Mouse (Mus musculus): ENCODE measurements around the gene Olfr486. TPM values are rescaled to one million over a fixed set of nuclear protein-coding genes. Genes with fewer than 3 reads are reported as not detected.
"Not testable (repeated sequence)": the region's sequence is repeated elsewhere in the genome, so short reads cannot be mapped to it uniquely, and the experiment has no call there.

The Olfr486 gene
- polyA plus RNA-seq (2017; shearing (Covaris generic)): not detected

DNA sequence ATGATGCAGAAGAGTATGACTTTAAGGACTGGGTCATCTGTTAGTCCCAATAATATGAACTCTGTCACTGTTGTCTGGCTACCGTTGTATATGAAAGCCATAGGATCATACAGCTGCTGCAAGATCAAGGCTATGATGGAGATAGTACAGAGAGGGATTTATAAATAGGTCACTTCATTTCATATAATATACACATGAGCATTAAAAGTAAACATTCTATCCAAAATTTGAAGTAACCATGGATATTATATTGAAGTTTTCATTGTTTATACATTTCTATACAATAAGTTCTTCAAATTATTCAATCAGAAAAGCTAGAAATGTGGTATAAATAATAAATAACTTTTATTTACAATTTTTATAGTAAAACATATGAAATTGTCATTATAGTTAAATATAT lies at the start of gene Olfr486:
Olfr486 (minus strand) TSS at position 101 of the 400 bp plus-strand sequence.
- not testable (repeated sequence) for ATAC-seq

DNA sequence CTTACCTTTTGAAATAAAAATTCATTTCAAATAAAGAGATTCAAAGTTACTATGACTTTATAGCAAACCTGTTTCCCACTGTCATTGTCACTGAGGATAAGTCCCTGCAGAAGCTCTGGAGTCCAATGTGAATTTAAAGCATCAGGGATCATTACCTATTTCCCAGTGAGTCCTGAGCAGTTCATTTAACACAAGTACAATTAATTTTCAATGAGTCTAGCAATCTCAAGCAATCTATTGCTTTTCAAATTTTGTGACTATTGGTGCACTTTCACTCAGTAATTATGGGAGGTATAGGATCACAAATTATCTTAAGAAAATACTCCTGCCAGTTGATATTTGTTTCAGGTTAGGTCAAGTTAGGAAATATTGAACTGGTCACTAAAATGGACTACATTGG lies 42.0 kb upstream of the Olfr486 start, which contains the start of gene Olfr487:
Olfr487 (minus strand) TSS at position 101 of the 400 bp plus-strand sequence.
- not testable (repeated sequence) for ATAC-seq

DNA sequence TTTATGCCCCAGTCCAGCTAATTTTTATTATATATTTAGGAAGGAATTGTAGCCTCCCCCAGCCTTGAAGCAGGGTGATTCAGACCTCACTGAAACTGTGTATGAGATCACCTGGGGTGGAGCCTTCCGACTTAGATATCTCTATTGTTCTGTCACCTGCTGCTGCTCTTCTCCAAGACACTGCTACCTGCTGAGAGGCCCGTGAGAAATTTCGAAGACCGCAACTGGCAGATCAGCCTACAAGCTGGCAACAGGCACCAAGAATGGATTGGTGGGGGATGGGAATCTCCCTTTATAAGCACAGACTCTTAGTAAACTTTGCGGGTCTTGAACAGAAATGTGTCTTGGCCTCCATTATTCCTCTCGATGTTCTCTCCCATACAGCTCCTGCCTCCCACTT lies 24.4 kb upstream of the Olfr486 start:
- no peak for ATAC-seq

DNA sequence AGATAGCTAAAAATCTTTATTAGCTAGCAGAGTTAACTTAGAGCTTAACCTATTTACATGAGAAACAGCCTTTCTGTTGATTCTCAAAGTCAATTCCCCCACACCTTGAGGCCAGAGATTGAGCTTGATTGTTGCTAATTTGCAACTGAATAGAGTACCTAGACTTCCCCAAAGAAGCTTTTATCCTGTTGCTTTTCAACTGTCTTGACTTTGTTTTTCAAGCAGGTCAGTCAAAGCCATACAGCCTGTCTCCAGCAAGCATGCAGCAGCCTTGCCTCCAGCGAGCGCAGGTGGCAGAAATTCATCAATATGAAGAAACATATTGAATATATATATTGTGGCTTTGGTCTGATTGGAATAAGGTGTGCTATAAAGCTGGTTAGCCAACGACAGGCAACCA lies 23.8 kb upstream of the Olfr486 start:
- ATAC-seq: not testable (repeated sequence)

DNA sequence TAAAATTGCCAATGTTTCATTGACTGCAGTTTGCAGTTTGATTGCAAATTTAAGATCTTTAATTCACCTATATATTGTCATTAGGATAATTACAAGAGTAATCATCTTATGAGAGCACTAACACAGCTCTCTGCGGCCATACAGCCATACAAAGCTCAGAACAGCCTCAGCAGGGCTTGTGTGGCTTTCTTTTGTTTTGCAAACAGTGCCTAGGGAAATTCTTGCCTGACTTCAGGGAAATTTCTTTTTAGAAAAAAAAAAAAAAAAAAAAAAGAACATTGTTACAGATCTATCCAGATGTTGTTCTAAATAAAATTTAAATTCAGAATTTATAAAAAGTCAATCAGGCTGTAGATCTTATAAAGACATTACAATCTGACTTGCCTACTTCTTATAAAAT lies 20.2 kb upstream of the Olfr486 start:
- not testable (repeated sequence) for ATAC-seq

GRCm38 (mm10) chr7:108191196-108191595 lies 18.7 kb upstream of the Olfr486 start:
- ATAC-seq: not testable (repeated sequence)

DNA sequence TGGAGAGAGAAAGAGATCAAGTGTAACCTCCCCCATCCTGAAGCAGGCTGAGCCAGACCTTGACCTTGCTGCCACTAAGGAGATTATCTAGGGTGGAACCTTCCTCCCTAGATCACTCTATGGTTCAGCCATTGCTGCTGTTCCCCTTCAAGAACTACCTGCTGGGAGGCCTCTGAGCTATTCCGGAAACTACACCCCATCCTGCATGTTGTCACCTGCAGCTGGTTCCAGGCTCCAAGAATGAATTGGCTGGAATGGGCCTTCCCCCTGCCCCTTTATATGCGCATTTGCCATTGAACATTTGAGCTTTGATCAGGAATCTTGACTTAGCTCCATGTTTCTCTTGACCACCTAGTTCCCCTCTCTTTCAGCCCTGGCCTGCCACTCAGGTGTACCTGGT lies 12.7 kb upstream of the Olfr486 start:
- not testable (repeated sequence) for ATAC-seq

DNA sequence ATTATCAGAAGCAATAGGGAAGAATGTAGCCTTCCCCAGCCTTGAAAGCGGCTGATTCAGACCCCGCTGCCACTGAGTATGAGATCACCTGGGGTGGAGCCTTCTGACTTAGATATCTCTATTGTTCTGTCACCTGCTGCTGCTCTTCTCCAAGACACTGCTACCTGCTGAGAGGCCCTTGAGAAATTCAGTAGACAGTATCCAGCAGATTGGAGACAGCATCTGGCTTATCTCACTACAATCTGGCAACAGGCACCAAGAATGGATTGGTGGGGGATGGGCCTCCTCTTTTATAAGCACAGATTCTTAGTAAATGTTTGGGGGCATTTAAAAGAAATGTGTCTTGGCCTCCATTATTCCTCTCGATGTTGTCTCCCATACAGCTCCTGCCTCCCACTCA lies 11.9 kb upstream of the Olfr486 start:
- not testable (repeated sequence) for ATAC-seq

- ATAC-seq: no peak
Measured at GRCm38 (mm10) chr7:108159771-108160170, 12.8 kb downstream of the Olfr486 start, which contains the start of gene Olfr485. TSS of gene Olfr485 (minus strand) at chr7:108159871.

- ATAC-seq: no peak
Measured at GRCm38 (mm10) chr7:108127349-108127748, 45.2 kb downstream of the Olfr486 start, which contains the start of gene Olfr484. TSS of gene Olfr484 (minus strand) at chr7:108127449.

Other genes starting within 250 kb of the Olfr486 start
- gene Olfr473, start 242.3 kb downstream of the Olfr486 start, polyA plus RNA-seq (2017; shearing (Covaris generic)): not detected
- not detected for gene Olfr474, start 218.1 kb downstream of the Olfr486 start, polyA plus RNA-seq (2017; shearing (Covaris generic))
- not detected for gene Olfr476, start 207.9 kb downstream of the Olfr486 start, polyA plus RNA-seq (2017; shearing (Covaris generic))
- not detected for gene Olfr477, start 186.0 kb downstream of the Olfr486 start, polyA plus RNA-seq (2017; shearing (Covaris generic))
- gene Olfr478, start 138.8 kb downstream of the Olfr486 start, polyA plus RNA-seq (2017; shearing (Covaris generic)): not detected
- not detected for gene Olfr479, start 122.0 kb downstream of the Olfr486 start, polyA plus RNA-seq (2017; shearing (Covaris generic))
- not detected for gene Olfr480, start 105.4 kb downstream of the Olfr486 start, polyA plus RNA-seq (2017; shearing (Covaris generic))
- under 1 TPM in 1 of 2 experiments, not detected in 1; 0.28 TPM for gene Olfr481, start 92.9 kb downstream of the Olfr486 start, polyA plus RNA-seq (2017; shearing (Covaris generic))
- gene Olfr482, start 75.2 kb downstream of the Olfr486 start, polyA plus RNA-seq (2017; shearing (Covaris generic)): not detected
- under 1 TPM in 1 of 2 experiments, not detected in 1; 0.12 TPM for gene Olfr483, start 71.9 kb downstream of the Olfr486 start, polyA plus RNA-seq (2017; shearing (Covaris generic))
- not detected for gene Olfr484, start 45.3 kb downstream of the Olfr486 start, polyA plus RNA-seq (2017; shearing (Covaris generic))
- not detected for gene Olfr485, start 12.9 kb downstream of the Olfr486 start, polyA plus RNA-seq (2017; shearing (Covaris generic))
- gene Olfr487, start 41.9 kb upstream of the Olfr486 start, polyA plus RNA-seq (2017; shearing (Covaris generic)): not detected
- under 1 TPM in 1 of 2 experiments, not detected in 1; 0.09 TPM for gene Olfr488, start 85.6 kb upstream of the Olfr486 start, polyA plus RNA-seq (2017; shearing (Covaris generic))
- not detected for gene Olfr490, start 116.2 kb upstream of the Olfr486 start, polyA plus RNA-seq (2017; shearing (Covaris generic))
- gene Olfr491, start 140.7 kb upstream of the Olfr486 start, polyA plus RNA-seq (2017; shearing (Covaris generic)): not detected
- not detected for gene Olfr492, start 150.9 kb upstream of the Olfr486 start, polyA plus RNA-seq (2017; shearing (Covaris generic))
- not detected for gene Olfr493, start 174.2 kb upstream of the Olfr486 start, polyA plus RNA-seq (2017; shearing (Covaris generic))
- not detected for gene Olfr494, start 192.6 kb upstream of the Olfr486 start, polyA plus RNA-seq (2017; shearing (Covaris generic))
- not detected for gene Olfr495, start 220.4 kb upstream of the Olfr486 start, polyA plus RNA-seq (2017; shearing (Covaris generic))
- not detected for gene Olfr497, start 247.7 kb upstream of the Olfr486 start, polyA plus RNA-seq (2017; shearing (Covaris generic))